Mouse (Mus musculus): ENCODE results near the gene Il17re.

The Il17re gene

GRCm38 (mm10) chr6:113457952-113458534 lies at the start of gene Il17re:
Il17re (plus strand) TSS chr6:113458484.
- no peak for DNase-seq

GRCm38 (mm10) chr6:113410001-113410400 lies 48.3 kb upstream of the Il17re start:
- DNase-seq = no peak

GRCm38 (mm10) chr6:113416416-113416815 lies 41.9 kb upstream of the Il17re start:
- DNase-seq = no peak

GRCm38 (mm10) chr6:113418441-113419198 lies 39.7 kb upstream of the Il17re start:
- DNase-seq = no peak

- DNase-seq = peak; percentile 98
These were observed 39.1 kb upstream of the Il17re start, which contains the start of gene Rpusd3 for GRCm38 (mm10) chr6:113419199-113419587. Rpusd3 (minus strand) TSS chr6:113419340.

GRCm38 (mm10) chr6:113423000-113423399 lies 35.3 kb upstream of the Il17re start:
- no peak for DNase-seq

GRCm38 (mm10) chr6:113424187-113424586 lies 34.1 kb upstream of the Il17re start:
- peak; percentile 33 for DNase-seq

GRCm38 (mm10) chr6:113426696-113427095 lies 31.6 kb upstream of the Il17re start:
- no peak for DNase-seq

- DNase-seq = peak; percentile 42
These were observed 30.9 kb upstream of the Il17re start for GRCm38 (mm10) chr6:113427397-113427796.

GRCm38 (mm10) chr6:113428006-113428405 lies 30.3 kb upstream of the Il17re start:
- DNase-seq = no peak

GRCm38 (mm10) chr6:113429965-113430364 lies 28.3 kb upstream of the Il17re start:
- no peak for DNase-seq

GRCm38 (mm10) chr6:113430846-113431245 lies 27.4 kb upstream of the Il17re start:
- DNase-seq = no peak

- no peak for DNase-seq
These were observed 26.5 kb upstream of the Il17re start for GRCm38 (mm10) chr6:113431801-113432200.

- DNase-seq = no peak
These were observed 24.6 kb upstream of the Il17re start for GRCm38 (mm10) chr6:113433661-113434060.

- no peak for DNase-seq
These were observed 23.6 kb upstream of the Il17re start for GRCm38 (mm10) chr6:113434691-113435090.

GRCm38 (mm10) chr6:113435664-113436205 lies 22.5 kb upstream of the Il17re start, which contains the start of gene Cidec:
Cidec (minus strand) TSS chr6:113435760.
- DNase-seq = no peak

- no peak for DNase-seq
These were observed 21.1 kb upstream of the Il17re start for GRCm38 (mm10) chr6:113437135-113437534.

GRCm38 (mm10) chr6:113438721-113439430 lies 19.4 kb upstream of the Il17re start:
- DNase-seq = no peak

- no peak for DNase-seq
These were observed 17.6 kb upstream of the Il17re start for GRCm38 (mm10) chr6:113440686-113441085.

GRCm38 (mm10) chr6:113441147-113441680 lies 17.1 kb upstream of the Il17re start:
- peak; percentile 87 for DNase-seq

- DNase-seq = no peak
These were observed 16.2 kb upstream of the Il17re start for GRCm38 (mm10) chr6:113442087-113442441.

GRCm38 (mm10) chr6:113442442-113443090 lies 15.7 kb upstream of the Il17re start, which contains the start of gene Jagn1:
Jagn1 (plus strand) TSS chr6:113442569.
- DNase-seq = peak; percentile 94

GRCm38 (mm10) chr6:113443091-113443490 lies 15.2 kb upstream of the Il17re start:
- DNase-seq = no peak

Measured in kidney, adult 18-20 months (tissue).